21 mouse cellular contexts compared by ENCODE assay signal in genomic region chr4:100759603-100760002, GRCm38 (mm10).
"Had no signal": no experiment of that assay in that cellular context is flagged by ENCODE, and none has a peak within 500 bp of the region (broad histone marks: within the 10 kb centered on the region; RNA-seq: fewer than 3 reads in every experiment).

No protein-coding gene starts in this region.

- DNase-seq: forebrain, postnatal 0 days; gastrocnemius, postnatal 14 days; gastrocnemius, postnatal 36 days; heart, adult 2 months; heart, postnatal 14 days; heart, postnatal 36 days; kidney, adult 9 months; layer of hippocampus, adult 9-11 months; layer of hippocampus, postnatal 36 days; left cerebral cortex, postnatal 4 days had no signal

- H3K27me3 ChIP-seq: forebrain, embryonic 15.5 days; hindbrain, embryonic 15.5 days; limb, embryonic 13.5 days; limb, embryonic 15.5 days; liver, embryonic 12.5 days had no signal

- H3K9me3 ChIP-seq: forebrain, embryonic 15.5 days; heart, embryonic 13.5 days; heart, embryonic 15.5 days; hindbrain, embryonic 13.5 days; hindbrain, embryonic 15.5 days; limb, embryonic 13.5 days; limb, embryonic 15.5 days; liver, embryonic 12.5 days had no signal

- H3K4me3 ChIP-seq: forebrain, embryonic 15.5 days; heart, adult 2 months; heart, embryonic 13.5 days; heart, embryonic 15.5 days; hindbrain, embryonic 13.5 days; hindbrain, embryonic 15.5 days; limb, embryonic 13.5 days; limb, embryonic 15.5 days; liver, embryonic 12.5 days had no signal

- H3K27ac ChIP-seq: forebrain, embryonic 15.5 days; heart, adult 2 months; heart, embryonic 13.5 days; heart, embryonic 15.5 days; hindbrain, embryonic 13.5 days; hindbrain, embryonic 15.5 days; hindbrain, postnatal 0 days; limb, embryonic 15.5 days; liver, embryonic 12.5 days had no signal

- H3K9ac ChIP-seq: forebrain, embryonic 15.5 days; forebrain, postnatal 0 days; heart, embryonic 13.5 days; heart, embryonic 15.5 days; hindbrain, embryonic 13.5 days; hindbrain, embryonic 15.5 days; limb, embryonic 13.5 days; limb, embryonic 15.5 days; liver, embryonic 12.5 days had no signal

- H3K36me3 ChIP-seq: forebrain, embryonic 15.5 days; heart, embryonic 13.5 days; heart, embryonic 15.5 days; hindbrain, embryonic 13.5 days; hindbrain, embryonic 15.5 days; limb, embryonic 13.5 days; limb, embryonic 15.5 days; liver, embryonic 12.5 days had no signal

- ATAC-seq: forebrain, embryonic 15.5 days; forebrain, postnatal 0 days; hindbrain, postnatal 0 days; intestine, embryonic 16.5 days; liver, embryonic 12.5 days had no signal

- H3K4me2 ChIP-seq: forebrain, embryonic 15.5 days; heart, embryonic 11.5 days; heart, embryonic 13.5 days; heart, embryonic 15.5 days; hindbrain, embryonic 13.5 days; hindbrain, embryonic 15.5 days; limb, embryonic 13.5 days; limb, embryonic 15.5 days; liver, embryonic 12.5 days had no signal

- H3K4me1 ChIP-seq: forebrain, embryonic 15.5 days; heart, embryonic 13.5 days; heart, embryonic 15.5 days; hindbrain, embryonic 13.5 days; hindbrain, embryonic 15.5 days had no signal
